Mouse (Mus musculus) liver, adult (tissue): ENCODE measurements around the gene Plekhg6.

ENCODE experiments used
- GATA4 ChIP-seq: IDR thresholded peaks from 2 replicates; pipeline ENCODE4 v1.6.1; 2014; ENCODE audit warnings: mild to moderate bottlenecking, low read length; ENCODE audit not compliant: insufficient replicate concordance

The Plekhg6 gene

DNA sequence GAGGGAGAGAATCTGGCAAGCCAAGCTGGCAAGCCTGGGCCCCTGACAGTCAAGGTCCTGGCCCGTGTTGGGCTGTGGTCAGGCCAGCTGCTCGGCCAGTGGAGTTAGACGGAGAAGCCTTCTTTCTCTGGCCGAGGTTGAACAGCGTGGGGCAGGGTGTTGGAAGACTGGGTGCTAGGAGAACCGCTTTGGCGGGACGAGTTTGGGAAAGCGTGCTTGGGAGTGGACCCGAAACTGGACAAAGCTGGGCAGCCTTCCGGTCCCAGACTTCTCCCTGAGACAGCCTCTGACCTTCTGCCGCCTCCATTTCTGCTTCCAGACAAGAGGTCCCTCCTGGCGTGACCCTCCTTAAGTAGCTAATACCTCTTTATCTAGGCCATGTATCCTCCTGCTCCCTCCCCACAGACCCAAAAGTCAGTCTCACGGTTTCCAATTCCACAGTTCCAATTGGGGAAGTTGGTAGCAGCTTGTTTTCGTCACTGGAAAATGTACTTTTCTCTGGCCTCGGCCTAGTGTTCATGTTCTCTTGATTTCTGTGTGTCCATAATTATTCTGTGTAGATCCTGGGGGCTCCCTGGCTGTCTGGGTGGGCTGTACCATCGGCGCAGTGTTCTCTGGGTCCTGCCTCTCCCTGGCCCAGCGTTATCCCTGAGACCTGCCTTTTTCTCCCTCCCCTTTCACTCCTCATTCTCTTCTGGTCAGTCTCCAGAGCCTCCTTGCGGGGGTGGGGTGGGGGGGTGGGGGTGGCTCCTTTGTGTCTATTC, 30.2 kb downstream of the Plekhg6 start:
- no peak for TF ChIP-seq GATA4

DNA sequence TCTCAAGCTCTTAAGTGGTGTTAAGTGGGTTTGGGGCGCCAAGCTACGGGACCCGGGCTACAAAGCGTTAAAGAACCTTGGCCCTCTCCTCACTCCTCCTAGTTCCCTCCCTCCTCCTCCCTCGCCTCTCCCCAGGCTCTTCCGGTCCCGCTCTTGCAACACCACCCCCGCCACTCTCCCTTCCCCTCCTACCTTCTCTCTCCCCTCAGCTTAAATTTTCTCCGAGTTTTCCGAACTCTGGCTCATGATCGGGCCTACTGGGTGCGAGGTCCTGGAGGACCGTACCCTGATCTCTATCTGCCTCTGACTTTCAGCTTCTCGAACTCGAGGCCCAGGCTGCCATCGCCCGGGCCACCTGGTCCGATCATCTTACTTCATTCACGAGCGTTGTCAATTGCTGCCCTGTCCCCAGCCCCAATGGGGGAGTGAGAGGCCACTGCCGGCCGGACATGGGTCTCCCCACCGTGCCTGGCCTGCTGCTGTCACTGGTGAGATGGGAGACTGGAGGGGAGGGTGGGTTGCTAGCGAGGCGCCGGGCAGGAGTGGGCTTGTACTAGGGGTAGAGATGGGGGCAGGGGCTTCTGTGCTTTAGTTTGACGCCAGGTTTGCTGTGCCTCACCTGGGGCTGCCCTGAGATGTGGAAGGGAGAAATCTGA, 30.9 kb downstream of the Plekhg6 start:
- TF ChIP-seq GATA4 = no peak

DNA sequence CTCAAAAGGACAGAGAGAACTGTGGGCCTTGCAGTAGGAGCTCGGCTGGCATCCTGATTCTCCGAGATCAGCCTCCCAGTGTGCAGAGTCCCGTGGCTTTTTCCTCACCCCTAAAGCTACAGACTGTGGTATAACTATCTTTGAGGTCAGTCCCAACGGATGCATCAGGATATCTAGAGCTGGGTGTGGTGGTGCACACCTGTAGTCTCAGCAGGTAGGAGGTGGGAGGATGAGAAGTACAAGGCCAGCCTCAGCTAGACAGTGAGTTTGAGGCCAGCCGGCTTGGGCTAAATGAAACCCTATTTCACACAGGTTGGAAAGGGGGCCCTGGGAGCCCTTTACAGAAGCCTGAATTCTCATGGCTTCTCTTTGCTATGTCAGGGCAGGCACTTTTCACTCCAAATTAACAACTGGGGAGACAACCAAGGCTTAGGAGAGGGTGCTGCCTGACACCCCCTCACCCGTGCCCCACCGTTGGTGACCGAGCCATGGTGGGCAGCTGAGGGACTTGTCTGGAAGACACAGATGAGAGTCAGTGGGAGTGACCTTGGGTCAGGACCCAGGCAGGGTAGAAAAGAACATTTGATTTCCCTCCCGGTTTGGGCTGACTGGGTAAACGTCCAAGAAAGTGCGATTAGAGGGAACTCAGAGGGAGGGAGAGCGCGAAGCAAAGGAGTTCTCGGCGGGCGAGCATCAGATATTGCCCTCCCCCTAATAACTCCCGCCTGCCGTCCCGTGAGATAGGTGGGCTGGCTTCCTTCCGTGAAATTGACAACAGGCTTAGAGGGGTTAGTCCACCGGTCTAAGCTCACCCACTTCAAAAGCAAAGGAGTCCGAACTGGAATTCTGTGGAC, 31.6 kb downstream of the Plekhg6 start, which contains the start of gene Tnfrsf1a:
Gene Tnfrsf1a, plus strand, starts transcription at position 642 of the 854 bp plus-strand sequence.
- TF ChIP-seq GATA4 = no peak

DNA sequence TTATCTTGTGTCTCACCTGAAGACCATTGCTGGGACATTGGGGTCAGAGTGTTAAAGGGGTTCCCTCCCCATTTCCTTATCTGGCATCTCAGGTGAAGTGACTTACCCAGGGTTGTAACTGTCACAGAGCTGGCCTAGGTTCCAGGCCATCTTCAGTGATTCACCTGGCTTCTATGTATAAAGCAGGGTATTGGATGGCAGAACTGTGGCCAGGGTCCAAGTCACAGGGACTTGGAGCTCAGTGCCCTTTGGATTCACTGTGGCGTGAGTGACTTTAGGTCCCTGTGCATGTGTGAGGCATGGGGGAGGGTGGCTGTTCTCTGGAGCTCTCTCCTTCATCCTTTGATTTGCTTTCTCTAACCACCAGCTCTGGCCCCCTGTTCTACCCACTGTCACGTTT, 34.6 kb downstream of the Plekhg6 start:
- no peak for TF ChIP-seq GATA4

DNA sequence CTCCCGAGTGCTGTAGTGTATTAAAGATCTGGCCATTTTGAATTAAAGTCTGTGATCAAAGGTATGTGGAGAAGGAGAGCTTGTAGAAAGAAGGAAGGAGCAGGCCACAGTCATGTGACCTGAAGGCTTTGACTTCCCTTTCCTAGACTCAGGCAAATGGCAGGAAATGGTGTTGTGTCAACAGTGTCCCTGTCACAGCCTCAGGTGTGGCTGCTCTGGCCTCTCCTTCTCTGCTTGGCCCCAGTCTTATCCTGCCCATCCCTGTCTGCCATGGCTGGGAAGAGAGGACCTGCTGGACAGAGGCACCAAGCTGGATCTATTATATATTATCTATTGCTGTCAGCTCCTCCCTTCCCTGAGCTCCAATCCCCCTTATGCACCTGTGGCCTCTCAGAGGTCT, 35.0 kb downstream of the Plekhg6 start:
- no peak for TF ChIP-seq GATA4

DNA sequence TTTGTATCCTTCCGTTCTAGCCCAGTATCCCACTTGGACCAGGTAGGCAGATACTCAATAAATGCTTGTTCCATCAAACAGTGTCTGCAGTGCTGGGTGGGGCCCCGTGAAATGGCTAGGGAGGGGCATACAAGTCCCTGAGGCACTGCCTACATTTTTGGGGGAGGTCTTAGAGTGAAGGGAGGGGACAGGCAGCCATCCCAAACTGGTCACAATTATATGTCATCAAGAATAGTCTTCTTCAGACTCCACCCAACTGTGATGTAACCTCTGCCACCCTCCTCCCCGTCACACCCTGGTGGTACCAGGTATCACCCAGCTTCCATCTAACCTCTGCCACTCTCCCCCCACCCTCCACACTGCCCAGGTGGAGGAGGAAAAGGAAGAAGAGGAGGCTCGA, 35.7 kb downstream of the Plekhg6 start:
- no peak for TF ChIP-seq GATA4

DNA sequence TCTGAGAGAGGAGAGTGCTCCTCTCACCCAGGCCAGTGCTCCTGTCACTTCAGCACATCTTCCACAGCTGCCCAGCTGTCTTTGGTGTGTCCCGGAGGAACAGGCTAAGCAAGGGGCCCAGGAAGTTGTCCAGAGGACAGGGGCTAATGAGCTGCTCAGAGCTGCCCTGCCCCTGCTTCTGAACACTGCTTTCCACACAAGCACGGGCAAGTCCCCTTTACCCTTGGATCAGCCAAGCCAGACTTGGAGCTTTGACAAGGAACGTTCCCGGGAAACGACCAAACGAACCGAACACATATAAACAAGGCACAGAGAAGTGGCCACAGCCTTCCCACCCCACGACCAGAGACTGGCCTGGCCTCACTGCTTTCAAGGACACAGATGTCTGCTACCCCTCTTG, 36.5 kb downstream of the Plekhg6 start:
- TF ChIP-seq GATA4 = no peak

DNA sequence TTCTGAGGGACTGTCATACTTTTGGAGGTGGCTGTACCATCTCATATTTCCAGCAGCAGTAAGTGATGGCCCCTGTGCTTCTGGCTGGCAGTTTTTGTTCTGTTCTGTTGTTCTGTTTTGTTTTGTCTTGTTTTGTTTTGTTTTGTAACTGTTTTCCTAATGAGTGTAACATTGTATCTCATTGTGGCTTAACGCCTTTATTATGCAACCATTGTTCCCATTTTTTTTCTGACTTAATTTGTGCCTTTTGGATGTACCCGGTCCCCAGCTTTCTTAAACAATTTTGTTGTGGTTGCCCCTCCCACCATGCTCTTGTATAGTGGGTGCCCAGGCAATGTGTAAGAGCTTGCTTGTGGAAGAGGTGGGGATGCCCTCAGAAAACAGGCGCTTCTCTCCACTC, 38.4 kb downstream of the Plekhg6 start:
- no peak for TF ChIP-seq GATA4

DNA sequence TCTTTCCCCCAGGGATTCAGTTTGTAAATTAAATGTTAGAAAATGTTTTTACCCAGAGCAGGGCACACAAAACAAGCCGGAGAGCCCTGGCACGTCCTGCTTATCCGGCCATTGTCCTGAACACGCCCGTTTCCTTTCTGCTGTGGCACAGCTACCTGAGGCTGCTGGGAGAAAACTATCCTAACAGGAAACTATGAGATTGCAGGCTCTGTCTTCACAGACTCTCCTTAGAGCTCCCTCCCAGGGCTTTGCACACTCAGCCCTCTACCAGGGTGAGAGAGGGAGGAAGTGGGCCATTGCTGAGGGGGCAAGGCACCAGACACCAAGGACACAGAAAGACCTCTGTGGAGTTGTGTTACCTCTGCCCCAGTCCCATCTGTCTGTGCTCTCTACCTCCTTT, 40.3 kb downstream of the Plekhg6 start:
- peak; percentile 49; the same call in 1 of the 2 replicates for TF ChIP-seq GATA4

DNA sequence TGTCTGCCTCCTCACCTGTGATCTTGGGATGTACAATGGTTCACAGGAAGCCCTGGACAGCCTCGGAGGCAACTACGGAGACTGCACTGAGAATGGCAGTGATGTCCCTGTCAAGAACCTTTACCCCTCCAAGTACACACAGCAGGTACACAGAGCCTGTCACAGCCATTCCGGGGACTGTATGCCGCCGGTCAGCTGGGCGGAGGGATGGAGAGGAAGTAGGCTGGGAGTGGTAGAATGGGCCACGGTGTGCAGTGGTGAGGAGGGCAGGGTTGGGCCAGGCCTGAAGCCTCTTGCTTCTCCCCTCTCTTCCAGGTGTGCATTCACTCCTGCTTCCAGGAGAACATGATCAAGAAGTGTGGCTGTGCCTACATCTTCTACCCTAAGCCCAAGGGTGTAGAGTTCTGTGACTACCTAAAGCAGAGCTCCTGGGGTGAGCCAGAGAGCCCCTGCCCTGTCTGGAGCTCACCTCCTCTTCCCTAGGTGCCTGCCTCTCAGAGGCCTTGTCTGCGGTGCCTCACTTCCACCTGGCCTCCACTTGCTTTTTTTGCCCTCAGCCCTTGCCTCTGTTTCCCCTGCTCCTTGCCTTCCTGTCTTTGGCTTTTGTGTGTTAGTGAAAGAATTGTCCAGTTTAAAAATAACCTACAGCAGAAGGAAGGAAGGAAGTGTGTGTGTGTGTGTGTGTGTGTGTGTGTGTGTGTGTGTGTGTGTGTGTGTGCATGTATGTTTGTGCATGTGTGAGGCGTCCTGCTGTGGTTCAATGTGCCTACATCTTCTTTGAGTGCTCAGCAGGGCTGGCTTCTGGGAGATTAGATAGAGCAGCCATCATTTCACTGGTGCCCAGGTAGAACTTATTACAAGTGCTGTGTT, 41.6 kb downstream of the Plekhg6 start:
- no peak for TF ChIP-seq GATA4

DNA sequence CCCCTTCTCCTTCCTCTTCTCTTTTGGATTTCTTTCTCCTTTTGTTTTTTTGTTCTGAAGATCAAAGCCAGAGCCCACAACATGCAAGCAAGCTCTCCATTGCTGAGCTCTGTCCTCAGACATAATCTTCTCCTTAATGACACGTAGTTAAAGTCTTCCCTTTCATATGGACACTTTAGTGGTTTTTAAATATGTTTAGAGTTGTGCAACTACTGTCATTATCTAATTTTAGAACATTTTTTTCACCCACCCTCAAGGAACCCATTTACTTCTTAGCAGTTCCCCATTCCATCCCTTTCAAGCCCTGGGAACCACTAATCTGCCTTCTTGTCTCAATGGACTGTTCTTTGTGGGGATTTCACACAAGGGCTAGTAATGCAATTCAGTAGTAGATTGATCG, 46.2 kb downstream of the Plekhg6 start:
- TF ChIP-seq GATA4 = no peak

DNA sequence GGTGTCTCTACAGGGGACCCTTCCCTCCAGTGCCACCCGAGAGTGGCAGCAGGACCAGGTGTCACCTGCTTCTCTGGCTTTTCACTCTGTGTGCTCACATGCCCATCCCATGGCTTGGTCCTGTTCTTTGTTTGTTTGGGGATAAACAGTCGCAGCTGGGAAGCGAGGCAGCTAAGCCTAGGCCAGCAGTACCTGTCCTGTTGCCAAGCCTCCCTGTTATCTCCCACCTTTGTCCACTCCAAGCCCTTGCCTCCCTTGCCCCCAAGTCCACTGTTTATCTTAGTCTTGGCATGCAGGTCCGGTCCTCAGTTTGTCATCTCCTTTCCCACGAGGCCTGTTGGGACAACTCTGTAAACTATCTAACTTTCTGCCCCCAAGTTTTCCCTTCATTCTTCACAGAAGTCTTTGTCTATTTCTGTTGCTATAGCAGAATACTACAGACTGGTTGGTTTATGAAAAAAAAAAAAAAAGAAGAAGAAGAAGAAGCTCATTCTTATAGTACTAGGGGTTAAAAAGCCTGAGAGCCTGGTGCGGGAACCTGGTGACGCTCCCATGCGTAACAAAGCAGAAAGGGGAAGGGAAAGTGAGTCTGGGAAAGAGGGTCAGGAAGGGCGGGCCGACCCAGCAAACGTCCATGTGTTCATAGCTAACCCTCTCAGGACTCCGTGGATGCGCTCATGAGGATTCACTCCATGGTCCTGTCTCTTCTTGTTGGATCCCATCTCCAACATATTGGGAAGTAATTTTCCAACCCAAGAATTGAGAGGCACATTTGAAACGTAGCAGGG, 47.3 kb downstream of the Plekhg6 start:
- peak; percentile 52; the same call in 1 of the 2 replicates for TF ChIP-seq GATA4

DNA sequence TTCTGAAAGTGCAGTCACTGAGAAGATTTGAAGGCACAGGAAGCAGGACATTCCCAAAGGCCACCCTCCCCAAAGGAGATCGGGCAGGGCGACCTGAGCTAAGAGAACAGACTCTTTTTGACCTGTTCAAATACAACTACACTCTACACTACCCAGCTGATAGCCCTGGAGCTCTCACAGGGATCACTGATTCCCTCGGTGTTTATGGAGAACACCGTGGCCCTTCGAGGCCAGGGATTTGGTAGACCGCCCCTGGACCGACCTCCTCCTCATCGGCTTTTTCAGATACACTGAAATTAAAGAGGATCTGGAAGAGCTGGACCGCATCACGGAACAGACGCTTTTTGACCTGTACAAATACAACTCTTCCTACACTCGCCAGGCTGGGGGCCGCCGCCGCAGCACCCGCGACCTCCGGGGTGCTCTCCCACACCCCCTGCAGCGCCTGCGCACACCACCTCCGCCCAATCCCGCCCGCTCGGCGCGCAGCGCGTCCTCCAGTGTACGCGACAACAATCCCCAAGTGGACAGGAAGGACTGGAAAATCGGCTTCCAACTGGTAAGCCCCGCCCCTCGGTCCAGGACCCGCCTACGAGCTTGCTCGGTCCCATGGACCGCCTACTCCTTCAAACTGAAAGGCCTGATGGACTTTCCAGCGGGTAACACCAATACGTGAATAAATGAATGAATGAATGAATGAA, 49.8 kb downstream of the Plekhg6 start:
- no peak; the same call in 1 of the 2 replicates for TF ChIP-seq GATA4
